Mouse (Mus musculus): ENCODE measurements around the gene Gan. TPM values are rescaled to one million over a fixed set of nuclear protein-coding genes. Genes with fewer than 3 reads are reported as not detected.

Gan gene
- polyA plus RNA-seq, 1 experiment from 2014 or later, result 1.2 TPM

GRCm38 (mm10) chr8:117257029-117257820, 99.3 kb downstream of the Gan start, which contains the start of gene Cmip:
Gene Cmip (plus strand): TSS chr8:117257064.
- Histone ChIP-seq H3K4me2 (ENCODE audit: low read length) (peak within 1 kb of the TSS; percentile 88), H3K4me3 (replicated peaks; ENCODE audit: low read depth, low read length) (peak within 1 kb of the TSS; percentile 86), H3K27ac (peak within 1 kb of the TSS; percentile 82), H3K9ac (ENCODE audit: low read depth, low read length) (peak within 1 kb of the TSS; percentile 96), H3K27me3 (ENCODE audit: insufficient read depth, low read length) (no peaks in the 10 kb centered on the region), H3K4me1 (replicated peaks; ENCODE audit: insufficient read depth, low read length) (peaks cover 38% of the 10 kb centered on the region), H3K36me3 (ENCODE audit: insufficient read depth, low read length) (no peaks in the 10 kb centered on the region), H3K9me3 (replicated peaks; ENCODE audit: low read length) (no peaks in the 10 kb centered on the region)
- ATAC-seq (replicated peaks; ENCODE audit: low FRiP score, low read depth) (peak; percentile 15; the same call in 1 of the 2 replicates), DNase-seq (ENCODE audit: low spot score) (peak; percentile 57)
- WGBS, result under 1% methylated on average over 63 of the region's 65 CpGs
- TF ChIP-seq CTCF (IDR thresholded peaks at IDR 0.05; ENCODE audit: low read depth), result no peak

DNA sequence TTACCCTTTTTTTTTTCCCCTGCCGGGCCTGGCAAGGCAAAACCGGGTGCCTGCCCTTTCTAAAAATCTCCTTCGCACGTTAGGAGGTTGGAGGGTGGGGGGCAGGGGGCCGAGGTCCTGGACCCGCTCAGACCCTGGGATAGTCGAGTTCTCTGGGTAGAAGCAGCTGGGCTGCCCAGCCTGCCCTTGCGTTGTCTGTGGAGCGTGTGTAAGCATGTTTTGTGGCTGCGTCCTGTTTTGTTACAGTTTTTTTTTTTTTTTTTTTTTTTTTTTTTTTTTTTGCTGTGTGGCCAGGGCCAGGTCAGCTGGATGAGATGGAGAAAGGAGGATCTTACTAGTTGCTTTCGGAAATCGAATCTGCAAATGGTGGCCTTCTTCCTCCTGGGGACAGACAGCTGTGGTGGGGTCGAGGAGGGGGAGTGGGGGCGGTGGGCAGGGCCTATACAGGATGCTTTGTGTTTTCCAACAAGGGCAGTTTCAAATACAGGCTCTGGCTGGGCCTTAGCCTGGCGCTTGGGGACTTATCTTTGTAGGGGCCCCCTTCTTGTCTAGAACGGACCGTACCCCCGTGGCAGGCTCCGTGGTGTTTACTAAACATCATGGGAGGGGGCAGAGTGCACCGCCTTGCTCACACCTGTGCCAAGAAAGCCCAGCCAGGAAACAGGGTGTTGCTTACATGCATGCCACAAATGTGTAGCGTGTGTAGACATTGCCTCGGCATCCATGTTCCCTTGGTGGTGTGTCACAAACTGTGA, 100.1 kb downstream of the Gan start:
- Histone ChIP-seq H3K9me3 (replicated peaks; ENCODE audit: low read length) (no peaks in the 10 kb centered on the region), H3K9ac (ENCODE audit: low read depth, low read length) (peak overlapping the region; percentile 96), H3K4me1 (replicated peaks; ENCODE audit: insufficient read depth, low read length) (peaks cover 42% of the 10 kb centered on the region), H3K36me3 (ENCODE audit: insufficient read depth, low read length) (no peaks in the 10 kb centered on the region), H3K27ac (peak overlapping the region; percentile 82), H3K4me2 (ENCODE audit: low read length) (peak overlapping the region; percentile 88), H3K27me3 (ENCODE audit: insufficient read depth, low read length) (no peaks in the 10 kb centered on the region), H3K4me3 (replicated peaks; ENCODE audit: low read depth, low read length) (peak overlapping the region; percentile 86)
- TF ChIP-seq CTCF (IDR thresholded peaks at IDR 0.05; ENCODE audit: low read depth), result no peak
- 3% methylated on average over 22 of the region's 22 CpGs for WGBS
- peak; percentile 79 for DNase-seq (ENCODE audit: low spot score)
- no peak for ATAC-seq (replicated peaks; ENCODE audit: low FRiP score, low read depth)

DNA sequence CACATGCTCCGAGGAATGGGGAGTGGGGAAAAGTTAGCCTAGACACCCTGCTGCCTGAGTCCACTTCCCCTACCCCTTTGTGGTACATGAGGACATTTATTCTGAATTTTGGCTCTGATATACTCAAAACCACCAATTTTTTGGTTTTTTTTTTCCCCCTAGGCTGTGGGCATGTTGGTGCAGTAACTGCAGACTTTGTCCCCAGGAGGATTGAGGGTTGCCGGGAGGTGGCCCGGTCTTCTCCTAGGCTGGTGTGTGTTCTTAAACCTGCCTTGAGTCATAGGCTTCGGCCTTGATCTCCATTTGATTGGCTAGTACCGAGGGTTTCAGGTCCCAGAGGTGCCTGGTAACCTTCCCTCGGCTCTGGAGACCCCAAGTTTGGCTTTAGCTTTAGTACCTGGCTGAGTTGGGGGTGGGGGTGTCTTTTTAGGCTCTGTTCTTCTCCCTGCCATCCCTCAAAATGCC, 100.7 kb downstream of the Gan start:
- Histone ChIP-seq H3K27me3 (ENCODE audit: insufficient read depth, low read length) (no peaks in the 10 kb centered on the region), H3K36me3 (ENCODE audit: insufficient read depth, low read length) (no peaks in the 10 kb centered on the region), H3K9me3 (replicated peaks; ENCODE audit: low read length) (no peaks in the 10 kb centered on the region), H3K4me2 (ENCODE audit: low read length) (peak overlapping the region; percentile 88), H3K4me3 (replicated peaks; ENCODE audit: low read depth, low read length) (peak overlapping the region; percentile 86), H3K27ac (peak overlapping the region; percentile 82), H3K9ac (ENCODE audit: low read depth, low read length) (peak overlapping the region; percentile 96), H3K4me1 (replicated peaks; ENCODE audit: insufficient read depth, low read length) (peaks cover 42% of the 10 kb centered on the region)
- no peak for TF ChIP-seq CTCF (IDR thresholded peaks at IDR 0.05; ENCODE audit: low read depth)
- 36% methylated on average over 6 of the region's 6 CpGs for whole genome bisulfite sequencing
- DNase-seq (ENCODE audit: low spot score), result no peak
- ATAC-seq (replicated peaks; ENCODE audit: low FRiP score, low read depth), result no peak

- Histone ChIP-seq H3K9ac (ENCODE audit: low read depth, low read length) (peak overlapping the region; percentile 96), H3K27me3 (ENCODE audit: insufficient read depth, low read length) (no peaks in the 10 kb centered on the region), H3K9me3 (replicated peaks; ENCODE audit: low read length) (no peaks in the 10 kb centered on the region), H3K27ac (peak overlapping the region; percentile 82), H3K36me3 (ENCODE audit: insufficient read depth, low read length) (no peaks in the 10 kb centered on the region), H3K4me1 (replicated peaks; ENCODE audit: insufficient read depth, low read length) (peaks cover 42% of the 10 kb centered on the region), H3K4me2 (ENCODE audit: low read length) (peak overlapping the region; percentile 88), H3K4me3 (replicated peaks; ENCODE audit: low read depth, low read length) (peak overlapping the region; percentile 86)
- 47% methylated on average over 11 of the region's 11 CpGs for WGBS
- TF ChIP-seq CTCF (IDR thresholded peaks at IDR 0.05; ENCODE audit: low read depth), result peak; percentile 16; the same call in 1 of the 2 replicates
- DNase-seq (ENCODE audit: low spot score) (no peak), ATAC-seq (replicated peaks; ENCODE audit: low FRiP score, low read depth) (no peak)
Measured at GRCm38 (mm10) chr8:117259431-117260001, 101.6 kb downstream of the Gan start.

DNA sequence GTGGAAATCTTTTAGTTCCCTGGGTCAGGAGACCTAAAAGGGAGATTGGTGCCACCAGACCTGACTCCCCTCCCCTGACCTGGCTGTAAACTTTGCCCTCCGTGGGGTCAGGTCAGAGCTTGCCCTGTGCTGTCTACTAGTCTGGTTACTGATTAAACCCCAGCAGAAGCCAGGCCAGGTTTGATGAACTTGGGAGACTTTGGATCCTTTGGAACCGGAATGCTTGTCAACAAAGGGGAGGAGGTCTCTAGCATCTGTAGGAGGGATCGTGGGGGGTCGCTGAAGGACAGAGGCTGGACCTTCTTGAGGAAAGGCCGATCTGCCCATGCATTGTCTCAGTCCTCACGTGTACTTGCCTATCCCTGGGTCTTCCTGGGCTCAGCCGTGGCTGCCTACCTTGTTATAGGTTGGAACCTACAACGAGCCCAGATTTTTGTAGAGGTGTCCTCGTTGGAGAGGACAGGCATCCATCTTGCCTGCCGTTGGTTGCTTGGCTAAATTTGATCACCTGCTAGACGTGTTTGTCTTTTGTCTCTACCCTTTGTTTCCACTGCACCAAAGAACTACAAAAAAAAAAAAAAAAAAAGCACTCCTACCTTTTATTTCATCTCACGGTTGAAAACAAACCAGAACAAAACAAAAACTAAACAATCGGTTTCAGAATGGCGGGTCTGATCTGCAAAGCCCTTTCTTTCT, 102.4 kb downstream of the Gan start:
- peak; percentile 14; the same call in 1 of the 2 replicates for ATAC-seq (replicated peaks; ENCODE audit: low FRiP score, low read depth)
- no peak for TF ChIP-seq CTCF (IDR thresholded peaks at IDR 0.05; ENCODE audit: low read depth)
- H3K27ac ChIP-seq, result peak overlapping the region; percentile 82
- peaks cover 42% of the 10 kb centered on the region for H3K4me1 ChIP-seq (replicated peaks; ENCODE audit: insufficient read depth, low read length)
- H3K4me2 ChIP-seq (ENCODE audit: low read length), result peak overlapping the region; percentile 88
- no peaks in the 10 kb centered on the region for H3K36me3 ChIP-seq (ENCODE audit: insufficient read depth, low read length)
- no peak overlapping the region; the same call in 1 of the 2 replicates for H3K4me3 ChIP-seq (replicated peaks; ENCODE audit: low read depth, low read length)
- WGBS, result 24% methylated on average over 14 of the region's 14 CpGs
- H3K9ac ChIP-seq (ENCODE audit: low read depth, low read length), result 0 out of 2 replicates have a peak overlapping the region, but pooled peaks have one; percentile 35
- no peaks in the 10 kb centered on the region for H3K9me3 ChIP-seq (replicated peaks; ENCODE audit: low read length)
- no peaks in the 10 kb centered on the region for H3K27me3 ChIP-seq (ENCODE audit: insufficient read depth, low read length)
- DNase-seq (ENCODE audit: low spot score), result peak; percentile 41

Measured in kidney, postnatal 0 days (tissue).